Mouse (Mus musculus): ENCODE results near the gene Fos. TPM values are rescaled to one million over a fixed set of nuclear protein-coding genes. Genes with fewer than 3 reads are reported as not detected.

Gene Fos
- polyA plus RNA-seq, 1 experiment = 9.3 TPM

- TF ChIP-seq POLR2A (IDR thresholded peaks at IDR 0.05; ENCODE audit: low read depth, low read length) = no peak
- no peak for TF ChIP-seq CTCF (IDR thresholded peaks at IDR 0.05; ENCODE audit: borderline replicate concordance, insufficient read depth, low read length)
- Histone ChIP-seq H3K4me1 (ENCODE audit: control insufficient read depth, insufficient read depth, low read length) (no peaks in the 10 kb centered on the region), H3K4me3 (ENCODE audit: insufficient read depth, low read length) (no peak overlapping the region), H3K27ac (ENCODE audit: insufficient read depth, low read length) (no peak overlapping the region)
Observed at GRCm38 (mm10) chr12:85437172-85437876, 36.4 kb upstream of the Fos start.

- Histone ChIP-seq H3K4me1 (ENCODE audit: control insufficient read depth, insufficient read depth, low read length) (no peaks in the 10 kb centered on the region), H3K27ac (ENCODE audit: insufficient read depth, low read length) (no peak overlapping the region), H3K4me3 (ENCODE audit: insufficient read depth, low read length) (no peak overlapping the region)
- no peak for TF ChIP-seq CTCF (IDR thresholded peaks at IDR 0.05; ENCODE audit: borderline replicate concordance, insufficient read depth, low read length)
- TF ChIP-seq POLR2A (IDR thresholded peaks at IDR 0.05; ENCODE audit: low read depth, low read length) = no peak
Observed at GRCm38 (mm10) chr12:85443456-85443855, 30.2 kb upstream of the Fos start.

- no peak overlapping the region for H3K4me3 ChIP-seq (ENCODE audit: insufficient read depth, low read length)
- H3K27ac ChIP-seq (ENCODE audit: insufficient read depth, low read length) = no peak overlapping the region
- H3K4me1 ChIP-seq (ENCODE audit: control insufficient read depth, insufficient read depth, low read length) = no peaks in the 10 kb centered on the region
- TF ChIP-seq POLR2A (IDR thresholded peaks at IDR 0.05; ENCODE audit: low read depth, low read length) = no peak
- TF ChIP-seq CTCF (IDR thresholded peaks at IDR 0.05; ENCODE audit: borderline replicate concordance, insufficient read depth, low read length) = no peak
Observed at GRCm38 (mm10) chr12:85444646-85445045, 29.0 kb upstream of the Fos start.

GRCm38 (mm10) chr12:85447009-85447408 lies 26.7 kb upstream of the Fos start:
- no peaks in the 10 kb centered on the region; the same call in 1 of the 2 replicates for H3K4me1 ChIP-seq (ENCODE audit: control insufficient read depth, insufficient read depth, low read length)
- H3K4me3 ChIP-seq (ENCODE audit: insufficient read depth, low read length) = no peak overlapping the region
- no peak overlapping the region for H3K27ac ChIP-seq (ENCODE audit: insufficient read depth, low read length)
- TF ChIP-seq POLR2A (IDR thresholded peaks at IDR 0.05; ENCODE audit: low read depth, low read length) (no peak), CTCF (IDR thresholded peaks at IDR 0.05; ENCODE audit: borderline replicate concordance, insufficient read depth, low read length) (no peak)

DNA sequence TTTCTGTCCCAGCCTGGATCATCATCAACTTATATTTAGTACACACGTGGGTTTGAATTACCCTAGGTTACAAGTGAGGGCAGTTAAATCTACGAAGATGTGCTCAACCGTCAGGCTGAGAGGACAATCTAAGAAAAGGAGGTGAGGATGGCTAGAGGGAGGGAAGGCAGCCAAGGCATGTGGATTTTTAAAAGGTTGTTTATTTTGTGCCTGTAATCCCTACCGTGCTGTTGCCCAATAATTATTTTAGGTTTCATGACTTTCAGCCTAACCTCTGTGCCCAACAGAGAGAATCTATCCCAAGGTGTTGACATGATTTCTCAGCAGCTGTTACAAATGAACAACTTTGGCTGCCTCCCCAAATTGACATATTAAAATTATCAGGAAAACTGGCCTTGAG lies 26.2 kb upstream of the Fos start:
- H3K4me3 ChIP-seq (ENCODE audit: insufficient read depth, low read length) = no peak overlapping the region
- H3K27ac ChIP-seq (ENCODE audit: insufficient read depth, low read length) = no peak overlapping the region
- H3K4me1 ChIP-seq (ENCODE audit: control insufficient read depth, insufficient read depth, low read length) = no peaks in the 10 kb centered on the region; the same call in 1 of the 2 replicates
- TF ChIP-seq POLR2A (IDR thresholded peaks at IDR 0.05; ENCODE audit: low read depth, low read length) (no peak), CTCF (IDR thresholded peaks at IDR 0.05; ENCODE audit: borderline replicate concordance, insufficient read depth, low read length) (no peak)

DNA sequence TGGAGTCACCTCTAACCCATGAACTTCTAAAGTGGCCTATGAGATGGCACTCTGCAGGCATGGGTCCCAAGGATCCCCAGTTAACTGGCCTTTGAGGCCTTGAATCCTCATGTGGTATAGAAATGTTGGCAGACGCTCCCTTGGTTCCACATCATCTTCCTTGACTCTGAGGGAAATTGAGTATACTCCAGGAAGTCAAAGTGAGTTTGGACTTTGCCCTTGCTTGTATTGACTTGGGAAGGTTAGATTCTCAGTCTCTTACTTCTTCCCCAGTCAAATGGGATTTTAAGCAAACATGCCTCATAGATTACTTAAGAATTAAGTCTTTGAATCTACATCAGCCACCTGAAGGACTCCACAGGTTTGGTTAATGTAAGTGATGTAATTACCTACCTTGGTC lies 24.2 kb upstream of the Fos start:
- Histone ChIP-seq H3K4me1 (ENCODE audit: control insufficient read depth, insufficient read depth, low read length) (no peaks in the 10 kb centered on the region; the same call in 1 of the 2 replicates), H3K4me3 (ENCODE audit: insufficient read depth, low read length) (no peak overlapping the region), H3K27ac (ENCODE audit: insufficient read depth, low read length) (no peak overlapping the region)
- no peak for TF ChIP-seq POLR2A (IDR thresholded peaks at IDR 0.05; ENCODE audit: low read depth, low read length)
- no peak for TF ChIP-seq CTCF (IDR thresholded peaks at IDR 0.05; ENCODE audit: borderline replicate concordance, insufficient read depth, low read length)

DNA sequence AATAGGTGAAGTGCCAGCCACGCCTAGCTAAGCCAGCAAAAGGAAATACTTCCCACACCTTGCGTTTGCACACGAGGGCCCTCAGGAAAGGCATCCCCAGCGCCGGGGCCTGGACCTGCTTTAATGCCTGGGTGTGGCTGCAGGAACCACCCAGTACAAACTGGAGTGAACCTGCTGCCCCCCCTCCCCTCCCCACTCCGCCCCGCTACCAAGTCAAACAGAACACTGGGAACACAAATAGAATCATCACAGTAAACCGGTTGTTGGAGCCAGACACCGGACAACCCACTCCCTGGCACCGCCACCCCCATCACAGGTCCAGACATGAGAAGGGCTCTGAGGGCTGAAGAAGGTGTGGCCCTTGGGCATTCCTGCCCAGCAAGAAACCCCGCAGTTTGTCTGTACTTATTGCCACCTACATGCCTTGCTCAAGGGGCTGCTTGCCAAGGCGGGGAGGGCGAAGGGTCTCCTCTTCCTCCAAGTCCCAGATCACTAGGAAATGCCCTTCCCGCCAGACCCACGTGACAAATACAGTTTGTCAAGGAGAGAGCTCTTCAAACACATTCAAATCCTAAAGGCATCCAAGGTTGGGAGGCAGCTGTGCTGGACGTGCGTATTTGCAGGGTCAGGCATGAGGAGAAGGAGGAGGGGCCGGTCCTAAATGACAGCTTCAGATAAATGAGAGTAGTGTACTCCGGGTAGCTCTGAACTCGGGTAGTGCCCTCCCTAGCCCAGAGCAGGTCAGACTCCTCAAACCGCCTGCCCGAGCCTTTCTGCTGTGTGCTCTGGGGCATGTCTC lies 21.8 kb upstream of the Fos start:
- Histone ChIP-seq H3K4me3 (ENCODE audit: insufficient read depth, low read length) (no peak overlapping the region), H3K27ac (ENCODE audit: insufficient read depth, low read length) (no peak overlapping the region), H3K4me1 (ENCODE audit: control insufficient read depth, insufficient read depth, low read length) (peaks cover 2% of the 10 kb centered on the region)
- TF ChIP-seq CTCF (IDR thresholded peaks at IDR 0.05; ENCODE audit: borderline replicate concordance, insufficient read depth, low read length) (no peak), POLR2A (IDR thresholded peaks at IDR 0.05; ENCODE audit: low read depth, low read length) (no peak)

- Histone ChIP-seq H3K4me1 (ENCODE audit: control insufficient read depth, insufficient read depth, low read length) (peaks cover 5% of the 10 kb centered on the region), H3K27ac (ENCODE audit: insufficient read depth, low read length) (peak overlapping the region; percentile 64), H3K4me3 (ENCODE audit: insufficient read depth, low read length) (peak overlapping the region; percentile 63)
- TF ChIP-seq POLR2A (IDR thresholded peaks at IDR 0.05; ENCODE audit: low read depth, low read length) (peak; percentile 14; the same call in 1 of the 2 replicates), CTCF (IDR thresholded peaks at IDR 0.05; ENCODE audit: borderline replicate concordance, insufficient read depth, low read length) (no peak)
Observed at GRCm38 (mm10) chr12:85455065-85456058, 18.3 kb upstream of the Fos start.

DNA sequence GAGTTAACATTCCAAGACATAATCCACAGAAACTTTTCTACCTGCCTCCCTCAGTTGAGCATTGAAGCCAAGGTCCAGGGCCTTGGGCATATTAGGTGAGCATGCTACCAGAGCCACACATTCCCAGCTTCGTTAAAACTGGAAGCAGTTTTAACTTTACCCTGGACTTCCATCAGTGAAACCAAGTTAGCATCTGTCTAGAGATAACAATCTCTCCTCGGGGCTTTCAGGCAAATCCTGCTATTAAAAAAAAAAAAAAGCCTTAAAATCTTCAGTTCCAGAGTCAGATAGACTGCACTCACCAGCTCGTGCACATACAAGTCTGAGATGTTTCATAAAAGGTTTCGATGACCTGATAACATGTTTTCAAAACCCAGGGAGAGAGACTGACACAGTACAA lies 17.4 kb upstream of the Fos start:
- Histone ChIP-seq H3K4me1 (ENCODE audit: control insufficient read depth, insufficient read depth, low read length) (peaks cover 5% of the 10 kb centered on the region), H3K27ac (ENCODE audit: insufficient read depth, low read length) (peak overlapping the region; percentile 64; the same call in 1 of the 2 replicates), H3K4me3 (ENCODE audit: insufficient read depth, low read length) (no peak overlapping the region)
- TF ChIP-seq CTCF (IDR thresholded peaks at IDR 0.05; ENCODE audit: borderline replicate concordance, insufficient read depth, low read length) = no peak
- TF ChIP-seq POLR2A (IDR thresholded peaks at IDR 0.05; ENCODE audit: low read depth, low read length) = no peak

Measured in embryonic fibroblast, embryonic 13.5 days (primary cell).